Mouse (Mus musculus) forebrain, embryonic 15.5 days (tissue): ENCODE data around the gene Gstm5. TPM values are rescaled to one million over a fixed set of nuclear protein-coding genes. Genes with fewer than 3 reads are reported as not detected.
A peak's percentile ranks its signal among the peaks of the same experiment; 100 is the strongest.
"Not testable (repeated sequence)": the region's sequence is repeated elsewhere in the genome, so short reads cannot be mapped to it uniquely, and the experiment has no call there.

Experiments used
- ATAC-seq: fragments of 200-750 bp; cut with Nextera tagmentation; replicated peaks from 2 replicates; pipeline ENCODE4 v1.8.0; 2017; ENCODE audit warnings: mild to moderate bottlenecking, moderate TSS enrichment, moderate library complexity
- H3K27ac ChIP-seq: fragments of 300-500 bp; sonication (generic); replicated peaks from 2 replicates; pipeline ENCODE4 v1.5.1; 2015; ENCODE audit warnings: mild to moderate bottlenecking, inconsistent platforms
- H3K27me3 ChIP-seq: fragments of 300-500 bp; sonication (generic); 2 replicates; pipeline ENCODE4 v1.6.1; 2015; ENCODE audit warnings: inconsistent platforms
- H3K36me3 ChIP-seq: fragments of 300-500 bp; sonication (generic); 2 replicates; pipeline ENCODE4 v1.6.1; 2015; ENCODE audit warnings: mild to moderate bottlenecking, inconsistent platforms
- H3K4me1 ChIP-seq: fragments of 300-500 bp; sonication (generic); 2 replicates; pipeline ENCODE4 v1.6.1; 2015; ENCODE audit warnings: inconsistent platforms
- H3K4me2 ChIP-seq: fragments of 300-500 bp; sonication (generic); replicated peaks from 2 replicates; pipeline ENCODE4 v1.6.1; 2015; ENCODE audit warnings: mild to moderate bottlenecking, inconsistent platforms
- H3K4me3 ChIP-seq: fragments of 300-500 bp; sonication (generic); 2 replicates; pipeline ENCODE4 v1.5.1; 2015; ENCODE audit warnings: mild to moderate bottlenecking, inconsistent platforms
- H3K9ac ChIP-seq: fragments of 300-500 bp; sonication (generic); replicated peaks from 2 replicates; pipeline ENCODE4 v1.6.1; 2015; ENCODE audit warnings: mild to moderate bottlenecking, inconsistent platforms
- H3K9me3 ChIP-seq: fragments of 300-500 bp; sonication (generic); 2 replicates; pipeline ENCODE4 v1.6.1; 2016; ENCODE audit warnings: inconsistent platforms
- WGBS: fragments of 180-500 bp; shearing (Covaris S2); methylation state at CpG from one replicate; pipeline ENCODE4 v1.1.7; 2015; ENCODE audit warnings: mixed read lengths; 5-methylcytosine and 5-hydroxymethylcytosine counted together
- polyA plus RNA-seq: library from polyadenylated mRNA; unstranded; fragments of >200 nt; fragmentation: Nextera tagmentation; extraction: Ambion mirVana; gene quantifications from 2 replicates; pipeline ENCODE4 v1.2.1, GENCODE M21; 2015

Gene Gstm5
- polyA plus RNA-seq, 1 experiment from 2014 or later: 184 TPM

DNA sequence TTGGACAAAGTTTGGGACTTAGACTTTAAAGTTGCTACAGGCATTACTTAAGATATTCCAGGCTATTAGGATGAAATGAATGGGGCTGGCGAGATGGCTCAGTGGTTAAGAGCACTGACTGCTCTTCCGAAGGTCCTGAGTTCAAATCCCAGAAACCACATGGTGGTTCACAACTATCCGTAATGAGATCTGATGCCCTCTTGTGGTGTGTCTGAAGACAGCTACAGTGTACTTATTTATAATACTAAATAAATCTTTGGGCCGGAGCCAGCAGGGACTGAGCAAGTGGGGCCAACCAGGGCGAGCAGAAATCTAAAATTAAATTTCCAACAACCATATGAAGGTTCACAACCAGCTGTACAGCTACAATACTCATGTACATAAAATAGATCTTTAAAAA, 34.1 kb upstream of the Gstm5 start:
- H3K36me3 ChIP-seq, H3K4me3 ChIP-seq, H3K9me3 ChIP-seq, H3K27me3 ChIP-seq, H3K4me2 ChIP-seq, H3K4me1 ChIP-seq, H3K27ac ChIP-seq, ATAC-seq, H3K9ac ChIP-seq: not testable (repeated sequence)
- 84% methylated on average over 5 of the region's 5 CpGs for WGBS

DNA sequence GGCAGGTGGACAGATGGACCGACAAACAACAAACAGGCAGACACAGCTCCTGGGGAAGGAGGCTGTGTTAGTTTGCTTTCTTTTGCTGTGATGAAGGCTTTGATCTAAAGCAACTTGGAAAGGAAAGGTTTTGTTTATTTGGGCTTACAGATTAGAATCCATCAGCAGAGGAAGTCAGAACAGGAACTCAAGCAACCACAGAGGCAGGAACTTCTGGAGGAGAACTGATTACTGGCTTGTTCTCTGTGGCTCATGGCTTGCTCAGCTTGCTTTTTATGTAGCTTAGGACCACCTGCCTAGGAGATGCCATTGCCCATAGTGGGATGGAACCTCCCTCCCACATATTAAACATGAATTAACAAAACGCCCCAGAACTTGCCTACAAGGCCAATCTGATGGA, 33.1 kb upstream of the Gstm5 start:
- Histone ChIP-seq H3K9me3 (no peaks in the 10 kb centered on the region), H3K4me1 (no peaks in the 10 kb centered on the region), H3K9ac (no peak overlapping the region), H3K27ac (no peak overlapping the region), H3K36me3 (no peaks in the 10 kb centered on the region), H3K4me3 (no peak overlapping the region), H3K4me2 (no peak overlapping the region), H3K27me3 (no peaks in the 10 kb centered on the region)
- no peak for ATAC-seq
- WGBS: 71% methylated on average over 2 of the region's 2 CpGs

- H3K9ac ChIP-seq: no peak overlapping the region
- H3K9me3 ChIP-seq: no peaks in the 10 kb centered on the region
- WGBS: 85% methylated on average over 5 of the region's 5 CpGs
- H3K4me2 ChIP-seq: no peak overlapping the region
- peak overlapping the region; percentile 39 for H3K27ac ChIP-seq
- peaks cover under 1% of the 10 kb centered on the region; the same call in 1 of the 2 replicates for H3K4me1 ChIP-seq
- no peaks in the 10 kb centered on the region for H3K36me3 ChIP-seq
- H3K27me3 ChIP-seq: no peaks in the 10 kb centered on the region
- no peak for ATAC-seq
- no peak overlapping the region for H3K4me3 ChIP-seq
These were observed 32.1 kb upstream of the Gstm5 start for GRCm38 (mm10) chr3:107863471-107863870.

- peak overlapping the region; percentile 39 for H3K27ac ChIP-seq
- H3K36me3 ChIP-seq: no peaks in the 10 kb centered on the region
- 13% methylated on average over 2 of the region's 2 CpGs for WGBS
These were observed 31.6 kb upstream of the Gstm5 start for GRCm38 (mm10) chr3:107863898-107864603.

GRCm38 (mm10) chr3:107865364-107866091, 30.1 kb upstream of the Gstm5 start:
- Histone ChIP-seq H3K4me1 (peaks cover 12% of the 10 kb centered on the region), H3K9me3 (no peaks in the 10 kb centered on the region), H3K4me2 (no peak overlapping the region), H3K27ac (no peak overlapping the region), H3K9ac (peak overlapping the region; percentile 17; the same call in 1 of the 2 replicates), H3K36me3 (no peaks in the 10 kb centered on the region), H3K27me3 (no peaks in the 10 kb centered on the region), H3K4me3 (no peak overlapping the region)
- WGBS: 70% methylated on average over 10 of the region's 10 CpGs
- ATAC-seq: no peak

More at GRCm38 (mm10) chr3:107863898-107864603, 31.6 kb upstream of the Gstm5 start:
- H3K4me1 ChIP-seq: peaks cover 6% of the 10 kb centered on the region
- H3K9ac ChIP-seq: no peak overlapping the region
- H3K4me2 ChIP-seq: no peak overlapping the region
- no peaks in the 10 kb centered on the region for H3K27me3 ChIP-seq
- no peaks in the 10 kb centered on the region for H3K9me3 ChIP-seq
- peak; percentile 75 for ATAC-seq
- H3K4me3 ChIP-seq: no peak overlapping the region

DNA sequence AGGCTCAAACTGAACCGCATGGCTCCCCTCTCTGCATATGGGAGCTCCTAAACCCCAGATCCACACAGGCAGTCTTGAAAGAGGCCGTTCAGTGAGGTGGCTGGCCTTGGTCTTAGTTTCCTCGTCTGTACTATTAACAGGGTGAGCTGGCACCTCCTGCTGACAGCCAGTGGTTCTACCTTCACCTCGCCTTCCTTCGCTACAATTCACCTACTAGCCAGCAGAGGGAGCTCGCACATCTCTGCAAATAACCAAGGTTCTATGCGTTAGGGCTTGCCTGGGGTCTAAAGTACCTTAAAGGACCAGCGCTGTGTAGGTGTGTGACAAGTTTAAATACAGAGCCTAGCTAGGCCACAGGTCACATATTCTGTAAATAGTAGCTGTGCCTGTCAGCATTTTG, 28.5 kb upstream of the Gstm5 start:
- peak; percentile 49 for ATAC-seq
- H3K4me1 ChIP-seq: peaks cover 12% of the 10 kb centered on the region
- WGBS: 4% methylated on average over 8 of the region's 8 CpGs
- no peak overlapping the region for H3K9ac ChIP-seq
- H3K4me2 ChIP-seq: no peak overlapping the region
- no peaks in the 10 kb centered on the region for H3K36me3 ChIP-seq
- no peak overlapping the region for H3K27ac ChIP-seq
- H3K27me3 ChIP-seq: no peaks in the 10 kb centered on the region
- no peaks in the 10 kb centered on the region for H3K9me3 ChIP-seq
- H3K4me3 ChIP-seq: no peak overlapping the region

GRCm38 (mm10) chr3:107868452-107868851, 27.2 kb upstream of the Gstm5 start:
- Histone ChIP-seq H3K9me3 (no peaks in the 10 kb centered on the region), H3K27me3 (no peaks in the 10 kb centered on the region), H3K27ac (no peak overlapping the region; the same call in 1 of the 2 replicates), H3K4me3 (no peak overlapping the region), H3K4me2 (no peak overlapping the region), H3K36me3 (no peaks in the 10 kb centered on the region), H3K4me1 (peaks cover 12% of the 10 kb centered on the region), H3K9ac (no peak overlapping the region)
- no peak for ATAC-seq
- 91% methylated on average over 22 of the region's 22 CpGs for WGBS

DNA sequence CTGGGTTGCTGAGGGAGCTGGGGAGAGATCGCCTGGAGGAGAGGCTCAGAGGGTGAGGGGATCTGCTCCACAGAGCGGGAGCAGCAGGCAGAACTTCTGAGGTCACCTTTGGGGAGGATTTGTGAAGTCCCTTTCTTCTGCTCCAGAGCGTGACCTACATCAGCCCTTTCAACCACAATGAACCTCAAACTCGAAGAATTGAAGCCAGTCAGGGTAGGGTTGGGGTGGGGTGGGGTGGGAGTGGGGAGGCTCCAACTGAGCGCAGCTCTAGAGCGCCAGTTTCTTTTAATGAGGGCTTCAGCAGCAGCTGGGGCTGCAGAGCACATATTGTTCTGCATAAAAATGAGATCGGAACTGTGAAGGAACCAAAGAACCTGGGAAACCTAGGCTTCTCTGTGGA, 26.5 kb upstream of the Gstm5 start:
- ATAC-seq: peak; percentile 72
- Histone ChIP-seq H3K27ac (peak overlapping the region; percentile 68), H3K36me3 (no peaks in the 10 kb centered on the region), H3K4me1 (peaks cover 12% of the 10 kb centered on the region), H3K27me3 (no peaks in the 10 kb centered on the region), H3K4me3 (no peak overlapping the region), H3K9me3 (no peaks in the 10 kb centered on the region), H3K9ac (0 out of 2 replicates have a peak overlapping the region, but pooled peaks have one; percentile 1), H3K4me2 (no peak overlapping the region)
- WGBS: 5% methylated on average over 7 of the region's 7 CpGs

GRCm38 (mm10) chr3:107869925-107870324, 25.7 kb upstream of the Gstm5 start:
- no peaks in the 10 kb centered on the region for H3K36me3 ChIP-seq
- H3K9me3 ChIP-seq: no peaks in the 10 kb centered on the region
- H3K27ac ChIP-seq: no peak overlapping the region
- no peak for ATAC-seq
- 74% methylated on average over 4 of the region's 4 CpGs for WGBS
- no peak overlapping the region for H3K4me3 ChIP-seq
- no peak overlapping the region for H3K4me2 ChIP-seq
- H3K4me1 ChIP-seq: peaks cover 12% of the 10 kb centered on the region
- no peaks in the 10 kb centered on the region for H3K27me3 ChIP-seq
- no peak overlapping the region for H3K9ac ChIP-seq

- no peak overlapping the region for H3K4me2 ChIP-seq
- ATAC-seq: no peak
- H3K36me3 ChIP-seq: no peaks in the 10 kb centered on the region
- H3K4me1 ChIP-seq: peaks cover 11% of the 10 kb centered on the region
- WGBS: 74% methylated on average over 24 of the region's 24 CpGs
- H3K9me3 ChIP-seq: no peaks in the 10 kb centered on the region
- no peak overlapping the region for H3K9ac ChIP-seq
- H3K4me3 ChIP-seq: no peak overlapping the region
- no peak overlapping the region for H3K27ac ChIP-seq
- H3K27me3 ChIP-seq: no peaks in the 10 kb centered on the region
These were observed 22.0 kb upstream of the Gstm5 start for GRCm38 (mm10) chr3:107873335-107874251.

- Histone ChIP-seq H3K4me2 (no peak overlapping the region), H3K36me3 (no peaks in the 10 kb centered on the region), H3K9ac (no peak overlapping the region), H3K4me1 (no peaks in the 10 kb centered on the region), H3K27ac (no peak overlapping the region), H3K4me3 (no peak overlapping the region), H3K9me3 (no peaks in the 10 kb centered on the region), H3K27me3 (no peaks in the 10 kb centered on the region)
- 74% methylated on average over 6 of the region's 6 CpGs for WGBS
- ATAC-seq: no peak
These were observed 20.4 kb upstream of the Gstm5 start for GRCm38 (mm10) chr3:107875231-107875630.

GRCm38 (mm10) chr3:107877005-107877404, 18.6 kb upstream of the Gstm5 start, which contains the start of gene Eps8l3:
Gene Eps8l3 (plus strand): TSS chr3:107877229.
- no peaks in the 10 kb centered on the region for H3K4me1 ChIP-seq
- H3K27me3 ChIP-seq: no peaks in the 10 kb centered on the region
- H3K9ac ChIP-seq: no peak within 1 kb of the TSS
- ATAC-seq: no peak
- WGBS: 88% methylated on average over 5 of the region's 5 CpGs
- no peak within 1 kb of the TSS for H3K4me2 ChIP-seq
- H3K27ac ChIP-seq: no peak within 1 kb of the TSS
- no peak within 1 kb of the TSS for H3K4me3 ChIP-seq
- no peaks in the 10 kb centered on the region for H3K9me3 ChIP-seq
- no peaks in the 10 kb centered on the region for H3K36me3 ChIP-seq
